Mouse (Mus musculus) hindbrain, postnatal 0 days (tissue): ENCODE results near the gene Hist2h4. TPM values are rescaled to one million over a fixed set of nuclear protein-coding genes. Genes with fewer than 3 reads are reported as not detected.
A peak's percentile ranks its signal among the peaks of the same experiment; 100 is the strongest.
"Not testable (repeated sequence)": the region's sequence is repeated elsewhere in the genome, so short reads cannot be mapped to it uniquely, and the experiment has no call there.

Source experiments
- ATAC-seq: fragments of 200-750 bp; cut with Nextera tagmentation; 2 replicates; pipeline ENCODE4 v1.8.0; 2017; ENCODE audit warnings: mild to moderate bottlenecking, moderate TSS enrichment, moderate library complexity
- DNase-seq: peaks from one replicate; pipeline ENCODE4 v3.0.0-alpha.2; 2015; ENCODE audit warnings: low spot score
- H3K27ac ChIP-seq: fragments of 300-500 bp; sonication (generic); 2 replicates; pipeline ENCODE4 v1.5.1; 2014; ENCODE audit warnings: mild to moderate bottlenecking
- H3K27me3 ChIP-seq: fragments of 300-500 bp; sonication (generic); 2 replicates; pipeline ENCODE4 v1.6.1; 2014; ENCODE audit warnings: low read length, mixed read lengths; ENCODE audit not compliant: insufficient read depth
- H3K36me3 ChIP-seq: fragments of 300-500 bp; sonication (generic); 2 replicates; pipeline ENCODE4 v1.6.1; 2014; ENCODE audit warnings: low read length, mixed read lengths; ENCODE audit not compliant: insufficient read depth
- H3K4me1 ChIP-seq: fragments of 300-500 bp; sonication (generic); 2 replicates; pipeline ENCODE4 v1.6.1; 2014; ENCODE audit warnings: antibody characterized with exemption, low read length, mixed read lengths; ENCODE audit not compliant: insufficient read depth
- H3K4me2 ChIP-seq: fragments of 300-500 bp; sonication (generic); 2 replicates; pipeline ENCODE4 v1.6.1; 2014; ENCODE audit warnings: low read depth, mild to moderate bottlenecking, low read length, moderate library complexity, mixed read lengths
- H3K4me3 ChIP-seq: fragments of 300-500 bp; sonication (generic); 2 replicates; pipeline ENCODE4 v1.5.1; 2014; ENCODE audit warnings: low read length
- H3K9ac ChIP-seq: fragments of 300-500 bp; sonication (generic); replicated peaks from 2 replicates; pipeline ENCODE4 v1.6.1; 2014; ENCODE audit warnings: mild to moderate bottlenecking, low read length, moderate library complexity, mixed read lengths
- H3K9me3 ChIP-seq: fragments of 300-500 bp; sonication (generic); 2 replicates; pipeline ENCODE4 v1.6.1; 2016; ENCODE audit warnings: low read length, mixed read lengths
- CTCF ChIP-seq: IDR thresholded peaks from 2 replicates; pipeline ENCODE4 v1.5.1; 2016; ENCODE audit warnings: antibody characterized with exemption, control low read depth, low read depth
- WGBS: fragments of 180-500 bp; shearing (Covaris S2); extraction: QIAGEN DNeasy Blood & Tissue Kit; methylation state at CpG from one replicate; pipeline ENCODE4 v1.1.7; 2014; 5-methylcytosine and 5-hydroxymethylcytosine counted together
- polyA plus RNA-seq: library from polyadenylated mRNA; unstranded; fragments of >200 nt; fragmentation: Nextera tagmentation; extraction: Ambion mirVana; gene quantifications from 2 replicates; pipeline ENCODE4 v1.2.1, GENCODE M21; 2015
- total RNA-seq: library from RNA; depleted of rRNA; stranded (reverse); fragments of >200 nt; gene quantifications from 2 replicates; pipeline ENCODE4 v1.2.3, GENCODE M21; 2014

Gene Hist2h4
- total and polyA plus RNA-seq, 2 experiments from 2014 or later = 10.2 to 159 TPM

GRCm38 (mm10) chr3:96269511-96270474 is 6.7 kb upstream of the Hist2h4 start, which contains the start of gene Hist2h2bb:
Gene Hist2h2bb (plus strand): TSS chr3:96269752.
- H3K9me3 ChIP-seq = no peaks in the 10 kb centered on the region
- ATAC-seq (peak; percentile 98), DNase-seq (peak; percentile 98)
- peaks cover 4% of the 10 kb centered on the region; the same call in 1 of the 2 replicates for H3K4me1 ChIP-seq
- TF ChIP-seq CTCF = no peak
- no peaks in the 10 kb centered on the region for H3K27me3 ChIP-seq
- H3K27ac ChIP-seq = peak within 1 kb of the TSS; percentile 89
- H3K36me3 ChIP-seq = no peaks in the 10 kb centered on the region
- peak within 1 kb of the TSS; percentile 58 for H3K9ac ChIP-seq
- H3K4me2 ChIP-seq = peak within 1 kb of the TSS; percentile 70
- WGBS = under 1% methylated on average over 45 of the region's 45 CpGs
- peak within 1 kb of the TSS; percentile 45 for H3K4me3 ChIP-seq

DNA sequence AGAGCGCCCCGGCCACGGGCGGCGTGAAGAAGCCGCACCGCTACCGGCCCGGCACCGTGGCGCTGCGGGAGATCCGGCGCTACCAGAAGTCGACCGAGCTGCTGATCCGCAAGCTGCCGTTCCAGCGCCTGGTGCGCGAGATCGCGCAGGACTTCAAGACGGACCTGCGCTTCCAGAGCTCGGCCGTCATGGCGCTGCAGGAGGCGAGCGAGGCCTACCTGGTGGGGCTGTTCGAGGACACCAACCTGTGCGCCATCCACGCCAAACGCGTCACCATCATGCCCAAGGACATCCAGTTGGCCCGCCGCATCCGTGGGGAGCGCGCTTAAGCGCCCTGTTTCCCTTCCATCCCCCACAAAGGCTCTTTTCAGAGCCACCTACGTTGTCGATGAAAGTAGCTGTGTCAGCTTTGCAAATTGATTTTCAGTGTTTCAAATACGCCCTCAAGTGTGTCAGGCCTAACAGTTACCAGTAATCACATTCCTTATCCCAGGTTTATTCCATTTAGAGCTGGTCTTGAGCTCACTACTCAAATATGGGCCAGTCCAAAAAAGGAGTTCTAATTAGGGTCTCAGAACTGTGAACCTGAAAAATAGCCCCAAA is 5.8 kb upstream of the Hist2h4 start:
- not testable (repeated sequence) for H3K27me3 ChIP-seq, H3K9me3 ChIP-seq, H3K36me3 ChIP-seq, DNase-seq
- 0% methylated on average over 9 of the region's 44 CpGs for WGBS
- peaks cover 10% of the 10 kb centered on the region for H3K4me1 ChIP-seq
- peak; percentile 34 for ATAC-seq
- H3K9ac ChIP-seq = peak overlapping the region; percentile 58
- peak overlapping the region; percentile 89 for H3K27ac ChIP-seq
- peak overlapping the region; percentile 45 for H3K4me3 ChIP-seq
- peak overlapping the region; percentile 70 for H3K4me2 ChIP-seq

DNA sequence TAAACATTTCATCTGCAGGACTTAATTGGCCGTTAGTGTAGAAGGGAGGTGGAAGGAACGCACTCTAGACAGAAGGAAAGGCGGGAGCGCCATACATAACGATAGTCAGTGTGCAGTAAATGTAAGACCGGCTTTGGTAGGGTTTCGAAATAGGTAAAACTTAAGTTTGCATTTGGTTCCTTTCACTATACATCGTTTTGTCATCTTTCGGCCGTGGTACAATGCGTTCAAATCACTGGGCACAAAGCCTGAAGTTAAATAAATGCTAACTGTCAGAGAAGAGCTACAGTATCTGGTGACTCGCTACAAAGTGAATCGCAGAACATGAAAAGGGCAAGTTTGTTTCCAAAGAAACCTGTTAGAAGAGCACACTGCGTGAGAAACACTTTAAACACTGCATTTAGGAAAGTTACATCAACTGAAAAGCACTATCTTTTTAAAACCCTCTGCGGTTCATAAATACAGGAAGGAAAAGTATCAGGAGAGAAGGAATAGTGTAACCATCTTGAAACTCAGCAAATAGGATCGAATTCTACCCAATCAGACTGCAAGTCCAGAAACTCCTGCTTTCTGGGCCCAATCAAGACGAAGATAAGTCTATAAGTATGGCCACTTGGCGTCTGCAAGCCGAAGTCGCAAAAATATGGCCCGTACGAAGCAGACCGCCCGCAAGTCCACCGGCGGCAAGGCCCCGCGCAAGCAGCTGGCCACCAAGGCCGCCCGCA is 5.1 kb upstream of the Hist2h4 start, which contains the start of gene Hist2h3b:
Gene Hist2h3b (plus strand): TSS at position 604 of the 725 bp plus-strand sequence.
- peak; percentile 77 for ATAC-seq
- Histone ChIP-seq H3K4me3 (peak within 1 kb of the TSS; percentile 45), H3K36me3 (no peaks in the 10 kb centered on the region), H3K27ac (peak within 1 kb of the TSS; percentile 89), H3K27me3 (no peaks in the 10 kb centered on the region), H3K9me3 (no peaks in the 10 kb centered on the region), H3K4me1 (peaks cover 13% of the 10 kb centered on the region), H3K4me2 (peak within 1 kb of the TSS; percentile 70), H3K9ac (peak within 1 kb of the TSS; percentile 58)
- WGBS = 20% methylated on average over 28 of the region's 30 CpGs
- DNase-seq = peak; percentile 93
- TF ChIP-seq CTCF = no peak

- Histone ChIP-seq H3K27me3 (no peaks in the 10 kb centered on the region), H3K9ac (no peak overlapping the region; the same call in 1 of the 2 replicates), H3K27ac (peak overlapping the region; percentile 87; the same call in 1 of the 2 replicates), H3K4me2 (no peak overlapping the region), H3K9me3 (no peaks in the 10 kb centered on the region), H3K36me3 (no peaks in the 10 kb centered on the region), H3K4me3 (no peak overlapping the region), H3K4me1 (peaks cover 13% of the 10 kb centered on the region)
- DNase-seq = no peak
- no peak for TF ChIP-seq CTCF
- WGBS = 83% methylated on average over 4 of the region's 4 CpGs
- ATAC-seq = no peak
These were observed 4.4 kb upstream of the Hist2h4 start for GRCm38 (mm10) chr3:96267541-96267940.

- Histone ChIP-seq H3K9ac (no peak overlapping the region), H3K27me3 (no peaks in the 10 kb centered on the region), H3K4me2 (no peak overlapping the region), H3K27ac (no peak overlapping the region), H3K4me3 (no peak overlapping the region), H3K36me3 (no peaks in the 10 kb centered on the region), H3K4me1 (peaks cover 20% of the 10 kb centered on the region), H3K9me3 (no peaks in the 10 kb centered on the region)
- 88% methylated on average over 8 of the region's 8 CpGs for WGBS
- DNase-seq = no peak
- TF ChIP-seq CTCF = no peak
- ATAC-seq = no peak
These were observed 3.1 kb upstream of the Hist2h4 start for GRCm38 (mm10) chr3:96266132-96266710.

GRCm38 (mm10) chr3:96264404-96264949 is 1.4 kb upstream of the Hist2h4 start:
- Histone ChIP-seq H3K9me3 (no peaks in the 10 kb centered on the region), H3K27me3 (no peaks in the 10 kb centered on the region), H3K4me1 (peaks cover 20% of the 10 kb centered on the region), H3K4me2 (peak overlapping the region; percentile 77), H3K9ac (peak overlapping the region; percentile 51), H3K4me3 (0 out of 2 replicates have a peak overlapping the region, but pooled peaks have one; percentile 50), H3K36me3 (no peaks in the 10 kb centered on the region), H3K27ac (peak overlapping the region; percentile 97)
- DNase-seq = no peak
- 68% methylated on average over 7 of the region's 7 CpGs for WGBS
- no peak for TF ChIP-seq CTCF
- ATAC-seq = no peak
